Mouse (Mus musculus) thymus, adult 18-20 months (tissue): Measurements from ENCODE around the gene Cyren.

Source experiments
- DNase-seq, 2 experiments: peaks; one replicate each; pipeline ENCODE4 v3.0.0; 2022; ENCODE audit warnings: mixed read lengths in 2 of 2

Gene Cyren

DNA sequence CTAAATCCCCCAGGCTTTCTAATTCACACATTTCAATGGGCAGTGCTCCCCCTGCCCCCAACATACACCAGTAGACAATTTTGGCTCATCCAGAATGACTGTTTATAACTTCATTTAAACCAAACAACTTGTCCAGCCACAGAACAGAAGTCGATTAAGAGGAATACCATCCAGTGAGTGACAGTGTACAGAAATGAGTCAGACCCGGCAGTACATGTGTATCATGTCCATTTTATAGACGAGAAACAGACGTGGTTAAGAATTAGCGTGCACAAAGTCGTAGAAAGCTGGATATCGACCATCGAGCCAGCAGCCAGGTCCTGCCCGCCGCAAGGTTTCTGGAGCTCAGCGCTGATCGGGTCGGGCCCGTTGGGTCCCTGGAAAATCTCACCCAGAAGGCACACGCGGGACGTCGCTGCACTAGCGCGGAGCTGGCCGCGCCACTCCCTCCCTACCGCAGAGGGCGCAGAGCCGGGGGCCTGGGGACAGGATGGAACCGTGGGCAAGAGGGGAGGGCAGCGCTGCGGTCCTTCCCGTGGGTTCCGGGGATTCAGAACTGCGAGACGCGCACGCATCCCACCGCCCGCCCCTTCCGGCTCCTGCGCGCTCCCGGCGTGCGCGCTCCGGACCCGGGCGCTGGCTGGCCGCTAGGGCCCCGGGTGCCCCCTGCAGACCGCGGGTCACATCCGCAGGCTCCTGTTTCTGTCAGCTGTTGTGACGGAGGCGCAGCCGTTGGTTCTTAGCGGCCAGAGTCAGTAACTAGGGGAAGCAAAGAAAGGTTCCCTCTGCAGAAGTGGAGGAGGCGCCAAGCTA lies at the start of gene Cyren:
Cyren (minus strand) TSS at position 552 of the 813 bp plus-strand sequence.
- DNase-seq = peak; percentile 89 to 90

DNA sequence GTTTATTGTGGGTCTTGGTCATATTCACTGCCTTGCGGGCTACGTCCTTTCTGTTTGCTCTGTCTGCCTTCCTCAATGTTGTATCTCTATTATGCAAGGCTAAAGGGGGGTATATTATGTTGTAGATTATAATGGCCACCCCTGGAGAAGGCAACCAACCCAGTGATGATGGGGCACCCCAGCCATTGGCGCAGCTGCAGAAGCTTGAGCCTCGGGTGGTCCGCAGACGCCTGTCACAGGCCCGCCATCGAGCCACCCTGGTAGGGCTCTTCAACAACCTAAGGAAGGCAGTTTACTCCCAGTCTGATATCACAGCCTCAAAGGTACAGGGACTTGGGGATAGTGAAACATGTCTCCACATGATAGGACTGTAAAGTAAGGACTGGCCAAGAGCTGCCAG lies 49.7 kb upstream of the Cyren start:
- DNase-seq = no peak

DNA sequence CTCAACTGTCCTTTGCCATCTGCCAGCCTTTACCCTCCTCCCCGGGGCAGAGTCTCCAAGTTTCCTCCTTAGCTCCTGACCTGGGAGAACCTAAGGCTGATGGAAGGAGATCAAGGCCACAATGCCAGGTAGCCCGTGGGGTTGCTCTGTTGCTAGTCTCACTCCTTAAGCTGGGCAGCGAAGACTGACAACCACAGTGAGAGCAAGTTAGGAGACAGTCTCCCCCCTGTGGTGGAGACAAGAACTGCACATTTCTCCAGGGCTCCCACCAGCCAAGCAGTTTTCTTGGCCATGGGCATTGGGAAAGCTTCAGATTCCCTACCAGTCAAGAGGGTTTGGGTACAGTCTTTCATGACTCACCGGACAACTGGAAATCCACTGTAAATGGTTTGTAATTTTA lies 49.3 kb upstream of the Cyren start:
- DNase-seq = no peak

DNA sequence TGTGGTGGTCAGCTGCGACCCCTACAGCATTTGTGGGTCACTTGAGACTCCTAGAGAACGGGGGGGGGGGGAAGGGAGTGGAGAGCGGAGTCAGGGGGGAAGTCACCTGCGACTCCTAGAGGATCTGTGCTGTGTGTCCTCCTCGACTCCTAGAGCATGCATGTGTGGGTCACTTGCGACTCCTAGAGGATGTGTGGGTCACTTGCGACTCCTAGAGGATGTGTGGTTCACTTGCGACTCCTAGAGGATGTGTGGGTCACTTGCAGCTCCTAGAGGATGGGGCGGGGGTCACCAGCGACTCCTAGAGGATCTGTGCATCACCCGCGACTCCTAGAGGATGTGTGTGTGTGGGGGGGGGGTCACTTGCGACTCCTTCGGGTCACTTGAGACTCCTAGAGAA lies 44.1 kb upstream of the Cyren start:
- no peak for DNase-seq

DNA sequence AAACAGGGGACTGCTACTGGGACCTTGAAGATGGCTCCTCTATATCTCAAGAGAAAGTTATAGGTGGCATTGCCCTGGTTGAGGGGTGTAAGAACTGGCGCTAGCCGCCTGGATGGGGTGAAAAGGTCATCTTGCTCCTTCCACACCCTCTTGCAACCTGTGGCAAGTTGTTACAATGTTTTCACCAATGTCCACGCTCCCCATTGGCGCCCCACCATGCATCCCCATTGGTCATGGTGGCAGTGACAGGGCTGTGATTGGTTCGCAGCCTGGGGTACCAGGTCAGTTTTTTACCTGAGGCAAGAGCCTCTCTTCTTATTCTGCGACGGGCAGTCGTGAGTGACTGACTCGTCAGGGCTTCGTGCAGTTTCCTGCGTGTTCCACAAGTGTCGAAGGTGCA lies 42.8 kb upstream of the Cyren start:
- no peak for DNase-seq

DNA sequence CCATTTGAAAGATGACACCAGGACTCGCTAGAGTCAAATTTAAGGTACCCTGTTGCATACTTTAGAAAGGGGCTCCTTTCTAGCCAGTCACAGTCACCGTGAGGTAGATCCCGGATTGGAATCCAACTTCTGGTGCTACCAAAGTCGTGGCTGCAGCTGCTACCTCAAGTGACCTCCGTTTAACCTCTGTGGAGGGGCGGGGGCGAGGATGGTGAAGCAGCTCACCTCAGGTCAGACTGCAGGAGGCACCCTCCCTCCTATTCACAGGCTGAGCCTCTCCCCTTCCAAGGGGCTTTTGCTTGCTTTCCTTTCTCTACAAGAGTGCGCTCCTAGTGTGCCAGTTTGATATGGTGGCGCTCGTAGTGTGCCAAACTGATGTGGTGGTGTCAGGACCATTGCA lies 42.1 kb upstream of the Cyren start, which contains the start of gene Stra8:
Stra8 (plus strand) TSS at position 208 of the 400 bp plus-strand sequence.
- DNase-seq = no peak

DNA sequence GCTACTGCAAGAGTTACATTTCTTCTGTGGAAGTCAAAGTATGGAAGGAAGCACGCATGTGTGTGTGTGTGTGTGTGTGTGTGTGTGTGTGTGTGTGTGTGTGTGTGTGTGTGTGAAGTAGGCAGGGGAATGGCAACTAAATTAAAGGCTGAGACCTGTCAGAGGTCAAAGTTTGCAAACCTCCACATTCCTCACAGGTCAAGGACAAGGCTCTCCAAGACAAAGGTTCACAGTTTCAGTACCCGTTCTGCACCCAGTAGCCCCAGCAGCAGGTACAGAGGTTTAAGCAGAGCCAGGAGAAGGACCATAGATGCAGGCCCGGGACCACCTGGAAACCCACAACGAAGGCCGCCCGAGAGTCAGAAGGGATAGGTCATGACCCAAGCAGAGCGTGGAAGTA lies 41.3 kb upstream of the Cyren start:
- no peak for DNase-seq

DNA sequence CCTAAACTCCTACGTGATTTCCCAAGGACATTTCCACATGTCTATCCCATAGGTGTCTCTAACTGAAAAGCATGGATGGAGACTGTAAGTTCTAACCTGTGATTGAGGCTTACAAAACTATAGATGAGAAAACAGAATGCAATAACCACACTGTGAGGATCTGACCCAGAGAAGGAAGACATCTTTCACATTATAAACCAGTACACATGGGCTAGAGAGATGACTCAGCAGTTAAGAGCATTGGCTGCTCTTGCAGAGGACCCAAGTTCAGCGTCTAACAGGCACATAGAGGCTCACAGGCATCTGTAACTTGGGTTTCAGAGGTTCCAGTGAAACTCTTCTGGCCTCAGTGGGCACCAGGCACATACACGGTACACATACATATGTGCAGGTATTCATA lies 36.6 kb upstream of the Cyren start:
- DNase-seq = no peak

DNA sequence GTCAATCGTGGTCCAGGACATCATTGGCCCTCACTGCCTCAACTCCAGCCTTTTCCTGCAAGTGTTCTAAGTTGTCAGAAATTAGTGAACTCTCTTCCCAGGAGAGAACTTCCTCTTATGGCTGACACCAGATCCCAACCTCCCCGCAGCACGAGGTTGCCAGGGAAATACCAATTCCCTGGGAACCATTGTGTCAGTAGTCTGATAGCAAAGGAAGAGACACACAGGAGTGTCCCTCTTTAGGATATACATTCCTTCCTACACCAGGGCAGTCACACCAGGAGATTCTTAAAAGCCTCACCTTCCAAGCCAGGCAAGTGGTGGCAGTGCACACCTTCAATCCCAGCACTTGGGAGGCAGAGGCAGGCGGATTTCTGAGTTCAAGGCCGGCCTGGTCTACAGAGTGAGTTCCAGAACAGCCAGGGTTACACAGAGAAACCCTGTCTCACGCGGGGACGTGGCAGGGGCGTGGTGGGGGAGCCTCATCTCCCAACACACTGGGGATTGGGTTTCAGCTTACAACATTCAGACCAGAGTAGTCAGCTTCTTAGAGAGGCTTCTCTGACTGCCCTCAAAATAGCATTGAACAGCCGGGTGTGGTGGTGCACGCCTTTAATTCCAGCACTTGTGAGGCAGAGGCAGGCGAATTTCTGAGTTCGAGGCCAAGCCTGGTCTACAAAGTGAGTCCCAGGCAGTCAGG lies 35.6 kb upstream of the Cyren start:
- no peak for DNase-seq

DNA sequence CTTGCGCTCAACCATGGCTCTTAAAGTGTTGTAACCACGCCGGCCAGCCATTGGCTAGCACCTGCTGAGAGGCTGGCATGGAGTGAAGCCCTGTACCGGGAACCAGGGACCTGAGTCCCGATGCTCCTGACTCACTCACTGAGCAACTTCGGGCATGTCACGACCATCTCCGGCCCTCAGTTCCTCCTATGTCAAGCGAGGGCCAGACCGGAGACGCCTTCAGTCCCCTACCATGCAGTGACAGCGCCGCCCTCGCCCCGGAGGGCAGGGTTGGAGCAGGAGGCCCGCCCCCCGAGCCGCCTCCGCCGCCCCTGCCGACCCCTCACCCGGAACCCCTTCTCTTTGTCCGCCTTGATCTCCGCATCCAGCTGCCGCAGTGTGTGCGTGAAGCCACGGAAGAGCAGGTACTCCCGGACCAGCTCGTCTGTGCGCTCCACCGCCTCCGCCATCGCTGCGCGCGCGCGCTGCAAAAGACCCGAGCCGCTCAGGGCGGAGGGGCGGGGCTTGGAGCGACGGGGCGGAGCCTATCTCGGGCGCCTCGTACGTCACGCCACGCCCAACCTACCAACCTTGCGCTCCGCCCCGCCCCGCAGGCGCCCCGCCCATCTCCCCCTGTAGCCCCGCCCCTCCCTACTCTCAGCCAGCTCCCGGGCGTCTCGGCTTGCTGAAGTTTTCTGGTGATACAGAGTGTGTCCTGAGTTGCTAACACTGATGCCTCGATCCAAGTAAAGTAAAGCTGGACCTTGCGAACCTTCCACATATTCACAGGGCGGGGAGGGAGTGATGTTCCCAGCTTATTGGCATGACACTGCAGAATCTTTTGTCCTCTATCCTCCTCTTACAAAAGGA lies 32.7 kb upstream of the Cyren start, which contains the start of gene Wdr91:
Wdr91 (minus strand) TSS at position 506 of the 849 bp plus-strand sequence.
- peak; percentile 81 to 82 for DNase-seq

DNA sequence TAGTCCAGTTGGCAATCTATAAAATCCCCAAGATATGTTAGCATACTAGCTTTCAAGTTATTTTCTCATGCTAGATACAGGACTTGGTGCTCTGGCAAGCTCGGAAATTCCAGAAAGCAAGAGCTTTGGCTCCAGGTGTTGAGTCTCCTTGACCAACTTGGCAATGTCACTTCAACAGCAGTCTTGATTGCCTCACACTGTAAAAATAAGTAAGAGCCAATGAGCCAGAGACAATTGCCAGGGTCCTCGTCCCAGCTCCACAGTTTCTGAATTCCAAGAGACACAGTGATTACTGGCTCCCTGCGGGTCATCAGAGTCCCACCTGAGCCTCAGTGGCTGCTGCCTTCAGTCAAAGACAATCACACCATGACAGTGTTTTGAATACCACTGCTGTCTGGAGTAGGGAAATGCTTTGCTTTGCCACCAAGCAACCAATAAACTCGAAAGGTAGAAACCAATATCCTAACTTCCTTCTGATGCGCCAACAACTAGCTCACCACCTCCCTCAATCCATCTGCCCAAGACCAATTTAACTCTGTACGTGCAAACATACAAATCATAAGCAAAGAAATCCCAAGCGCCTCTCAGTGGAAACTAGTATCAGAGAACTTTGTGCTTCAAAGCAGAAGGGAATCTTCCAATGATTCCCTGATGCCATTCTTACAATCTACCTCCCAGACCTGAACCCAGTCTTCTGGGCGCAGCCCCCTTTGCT lies 31.9 kb upstream of the Cyren start:
- no peak for DNase-seq

DNA sequence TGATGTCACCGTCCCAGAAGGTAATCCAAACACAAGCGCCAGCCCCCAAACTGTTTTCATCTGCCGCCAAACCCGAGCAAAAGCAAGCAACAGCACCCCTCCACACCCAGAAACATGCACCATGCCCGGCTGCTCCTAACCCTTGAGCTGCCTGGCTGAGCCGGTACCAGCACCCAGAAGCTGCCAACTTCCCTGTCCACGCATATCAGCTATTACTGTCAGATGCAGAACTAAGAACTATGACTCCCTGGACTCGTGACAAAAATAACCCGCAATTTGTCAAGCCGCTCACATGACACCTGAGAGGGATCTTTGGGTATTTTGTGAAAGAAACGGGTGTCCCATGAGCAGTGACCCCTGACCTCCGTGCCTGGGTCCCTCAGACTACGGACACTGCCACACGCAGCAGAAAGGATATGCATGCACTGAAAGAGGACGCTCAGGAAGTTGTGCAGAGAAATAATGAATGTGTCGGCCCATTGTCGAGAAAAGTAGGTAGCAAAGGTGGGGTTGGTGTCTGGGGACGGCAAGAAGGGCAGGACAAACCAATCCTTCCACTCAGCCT lies 29.9 kb upstream of the Cyren start:
- no peak for DNase-seq

DNA sequence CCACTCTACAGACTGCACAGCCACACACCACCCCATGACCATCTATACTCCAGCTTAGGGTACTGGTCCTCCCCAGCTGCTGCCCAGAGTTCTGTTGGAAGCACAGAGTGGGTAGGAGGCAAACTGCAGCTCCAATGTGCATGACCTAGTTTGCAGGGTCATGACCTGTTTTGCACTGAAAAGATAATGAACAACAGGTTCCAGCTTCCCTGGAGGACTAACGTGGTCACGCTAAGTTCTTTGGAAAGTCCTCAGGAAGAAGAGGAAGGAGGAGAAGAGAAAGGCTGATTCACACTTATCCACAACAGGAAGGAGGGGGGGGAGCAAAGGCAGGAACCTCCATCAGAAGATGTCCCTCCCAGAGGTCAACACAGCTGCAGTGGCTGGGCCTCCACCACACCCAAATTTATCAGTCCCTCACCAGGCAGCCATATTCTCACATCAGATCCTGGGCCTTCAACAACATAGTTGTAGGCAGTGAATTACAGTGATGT lies 29.3 kb upstream of the Cyren start:
- no peak for DNase-seq

DNA sequence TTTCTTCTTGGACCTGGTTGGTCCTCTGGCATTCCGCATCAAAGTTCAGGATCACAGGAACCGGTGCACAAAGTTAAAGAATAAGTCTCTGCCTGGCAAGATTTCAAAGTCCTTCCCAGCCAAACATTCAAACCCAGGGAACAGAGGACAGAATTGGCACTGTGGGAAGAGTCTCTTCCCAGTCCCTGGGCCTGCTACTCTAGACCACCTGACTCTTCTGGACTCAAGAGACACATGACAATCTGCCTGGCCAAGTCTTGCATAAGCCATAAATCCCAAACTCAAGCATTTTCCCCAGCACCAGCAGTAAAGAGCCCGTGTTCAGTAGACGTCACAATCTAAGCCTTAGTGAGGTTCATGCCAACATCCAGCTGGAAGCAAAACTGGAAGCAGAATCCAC lies 28.8 kb upstream of the Cyren start:
- DNase-seq = no peak

DNA sequence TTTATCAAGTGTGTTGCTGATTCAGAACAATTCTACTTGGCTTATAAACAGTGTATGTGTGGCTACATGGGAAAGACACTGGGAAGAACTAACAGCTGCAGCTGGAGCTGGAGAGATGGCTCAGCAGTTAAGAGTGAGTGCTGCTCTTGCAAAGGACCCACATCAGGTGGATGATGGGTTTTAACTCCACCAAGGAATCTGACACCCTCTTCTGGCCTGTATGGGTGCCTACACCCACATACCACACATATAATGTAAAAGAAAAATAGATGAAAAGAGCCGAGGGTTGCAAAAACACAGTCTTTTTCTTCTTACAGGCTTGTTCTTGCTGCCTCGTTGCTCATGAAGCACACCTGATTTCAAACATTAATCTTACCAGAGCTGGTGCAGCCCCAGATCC lies 28.3 kb upstream of the Cyren start:
- DNase-seq = no peak

DNA sequence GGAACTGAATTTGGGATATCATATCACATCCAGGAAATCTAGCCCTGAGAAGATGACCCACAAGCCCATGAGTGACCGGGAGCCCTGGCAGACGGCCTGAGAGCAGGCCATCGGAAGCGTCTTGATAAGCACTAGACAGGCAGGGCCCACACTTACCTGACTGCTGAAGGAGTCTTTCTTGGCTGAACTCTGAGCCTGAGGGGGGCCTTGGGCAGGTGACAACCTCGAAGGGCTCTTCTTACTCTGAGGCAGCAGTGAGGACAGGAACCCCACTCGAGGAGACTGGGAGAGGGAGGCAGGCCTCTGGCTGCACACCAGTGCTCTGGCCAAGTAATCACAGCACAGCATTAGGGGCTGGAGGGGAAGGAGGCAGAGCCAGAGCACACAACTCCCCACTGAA lies 26.5 kb upstream of the Cyren start:
- no peak for DNase-seq

DNA sequence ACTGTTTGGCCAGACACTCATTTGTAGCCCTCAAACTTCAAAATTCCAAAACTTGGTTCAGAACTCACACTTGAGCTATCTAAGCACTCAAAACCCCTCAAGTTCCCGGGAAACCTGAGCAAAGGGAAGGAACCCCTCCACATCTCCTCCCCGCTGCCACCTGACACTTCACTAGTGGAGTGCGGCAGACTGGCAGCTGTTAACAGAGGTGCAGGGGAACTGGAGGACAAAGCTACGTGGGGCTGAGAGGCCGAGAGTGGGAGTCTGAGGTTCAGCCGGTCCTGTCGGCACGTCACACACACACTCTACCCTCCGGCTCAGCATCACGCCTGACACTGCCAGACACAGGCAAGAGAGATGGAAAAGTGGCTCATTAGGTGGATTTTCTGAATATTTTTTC lies 26.0 kb upstream of the Cyren start:
- DNase-seq = no peak

DNA sequence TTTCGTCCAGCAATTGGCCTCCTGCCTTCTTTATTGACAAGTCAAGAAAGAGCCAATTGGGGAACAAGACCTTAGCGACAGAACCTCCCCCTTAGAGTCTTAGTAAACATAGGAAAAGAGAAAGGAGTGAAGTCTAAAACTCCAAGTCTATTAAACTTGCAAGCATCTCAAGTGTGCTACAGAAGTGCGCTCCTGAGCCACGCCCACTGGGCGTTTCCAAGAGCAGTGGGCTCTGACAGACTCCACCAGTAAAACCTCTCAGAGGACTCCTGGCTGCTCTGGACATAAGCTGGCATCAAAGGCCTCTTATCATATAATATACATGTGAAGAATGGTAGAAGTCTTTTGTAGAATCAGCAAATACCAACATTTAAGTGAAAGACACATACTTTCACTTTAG lies 25.6 kb upstream of the Cyren start:
- no peak for DNase-seq

DNA sequence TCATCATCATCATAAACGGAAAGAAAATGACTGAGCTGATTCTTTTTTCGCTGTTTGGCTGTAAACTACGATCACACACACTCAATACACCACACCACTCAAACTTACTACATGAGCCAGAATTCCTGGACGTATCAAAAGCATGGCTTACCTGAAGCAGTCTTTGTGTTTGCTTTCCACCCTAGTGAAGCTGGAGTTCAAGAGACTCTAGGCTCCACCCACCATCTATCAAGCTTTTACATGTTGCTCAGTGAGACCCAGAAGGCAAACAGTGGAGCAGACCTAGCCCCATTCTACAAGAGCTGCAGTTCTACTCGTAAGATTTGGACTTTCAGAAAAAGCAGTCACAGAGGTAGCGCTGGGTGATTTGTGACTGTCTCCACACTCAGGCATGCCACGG lies 24.7 kb upstream of the Cyren start:
- no peak for DNase-seq

DNA sequence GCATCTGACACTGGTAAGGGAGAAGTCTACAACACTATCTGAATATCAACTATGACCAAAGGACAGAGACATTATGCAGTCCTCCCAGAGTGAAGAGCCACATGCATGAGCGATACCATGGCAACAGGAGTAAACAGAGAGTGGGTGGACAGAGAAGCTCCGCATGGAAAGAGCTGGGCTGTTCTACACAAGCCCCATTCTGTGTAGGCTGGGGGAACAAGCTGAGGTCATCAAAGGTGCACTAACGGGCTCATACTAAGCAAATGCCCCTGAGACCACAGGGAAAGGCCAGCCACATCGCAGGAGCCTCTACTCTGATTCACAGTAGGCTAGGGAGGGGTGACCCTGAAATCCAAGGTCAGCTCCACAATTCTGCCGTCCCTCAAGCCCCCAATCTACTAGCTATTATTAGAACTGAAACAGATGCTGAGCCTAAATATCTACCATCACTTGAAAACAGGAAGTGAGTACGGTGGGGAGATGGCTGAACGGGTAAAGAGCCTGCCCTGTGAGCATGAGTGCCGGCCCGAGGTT lies 24.1 kb upstream of the Cyren start:
- DNase-seq = no peak

DNA sequence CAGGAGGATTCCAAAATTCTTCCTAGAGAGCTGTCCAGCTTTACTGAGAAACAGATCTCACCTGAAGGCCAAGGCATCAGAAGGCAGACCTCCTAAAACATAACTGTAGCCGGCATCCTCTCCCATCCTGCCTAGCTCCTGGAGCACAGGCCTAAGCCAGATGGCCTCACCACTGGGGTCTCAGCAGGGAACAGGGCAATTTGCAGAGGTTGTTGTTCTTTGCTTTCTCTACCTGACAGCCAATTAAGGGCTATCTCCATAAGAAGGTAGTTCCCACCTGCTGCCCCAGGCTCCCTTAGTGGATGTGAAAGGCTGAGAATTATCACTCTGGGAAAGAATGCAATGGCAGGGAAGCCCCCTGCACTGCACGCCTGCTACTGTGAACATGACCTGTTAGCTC lies 23.1 kb upstream of the Cyren start:
- no peak for DNase-seq

DNA sequence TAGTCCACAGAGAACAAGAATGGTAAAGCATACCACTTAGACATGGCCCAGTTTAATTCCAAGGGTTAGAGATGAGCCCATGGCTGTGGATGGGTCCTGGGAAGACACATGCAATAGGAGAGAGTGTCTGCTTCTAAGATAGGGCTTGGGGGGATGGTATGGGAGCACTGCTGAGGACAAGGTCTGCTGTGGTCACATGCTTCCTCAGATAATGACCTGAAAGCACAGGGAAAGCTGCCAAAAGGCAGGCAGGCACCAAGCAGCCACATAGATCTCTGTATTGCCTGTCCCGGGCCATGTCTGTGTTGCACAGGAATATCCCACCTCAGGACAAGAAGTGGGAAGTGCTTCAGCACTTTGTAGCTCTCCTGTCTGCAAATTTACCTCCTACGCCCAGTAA lies 21.3 kb upstream of the Cyren start:
- no peak for DNase-seq
